Mouse (Mus musculus): ENCODE data around the gene Ttc28.

- TF ChIP-seq CTCF (IDR thresholded peaks at IDR 0.05; ENCODE audit: low read depth, low read length) (no peak), POLR2A (IDR thresholded peaks at IDR 0.05; ENCODE audit: extremely low read depth, insufficient read depth, low read length) (no peak)
These were observed 324.6 kb downstream of the Ttc28 start for GRCm38 (mm10) chr5:111204221-111204620.
